Mouse (Mus musculus) regulatory T cell (primary cell): ENCODE results near the gene Ap4b1.
"Not testable (repeated sequence)": the region's sequence is repeated elsewhere in the genome, so short reads cannot be mapped to it uniquely, and the experiment has no call there.

Source experiments
- in situ Hi-C: fragments of 300-600 bp; cut with MboI, MseI; formaldehyde crosslinking; loops from one replicate; pipeline ENCODE4 v1.15.1; 2025; ENCODE audit warnings: high pct_unique_total_duplicates

Ap4b1 gene

GRCm38 (mm10) chr3:103801631-103802531 lies 7.4 kb upstream of the Ap4b1 start:
- in situ Hi-C loops: no loop called here

DNA sequence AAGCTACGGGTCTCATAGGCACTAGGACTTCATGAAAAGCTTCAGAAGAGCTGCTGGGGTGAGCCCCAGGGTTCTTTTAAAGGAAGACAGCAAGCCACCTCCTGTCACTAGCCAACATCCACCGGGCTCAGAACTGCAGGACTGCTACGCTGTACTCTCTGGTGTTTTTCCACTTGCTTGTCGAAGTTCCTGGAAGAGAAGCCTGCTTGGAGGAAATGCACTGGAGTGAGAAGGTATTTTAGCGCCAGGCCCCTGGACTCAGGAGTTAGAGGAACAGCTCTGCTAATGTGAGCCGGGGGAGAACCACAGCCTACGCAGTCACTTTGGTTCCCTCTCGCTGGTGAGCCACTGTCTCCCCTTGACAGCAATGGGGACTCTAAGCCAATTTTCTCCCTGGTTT lies 6.5 kb upstream of the Ap4b1 start:
- in situ Hi-C loops: no loop called here

DNA sequence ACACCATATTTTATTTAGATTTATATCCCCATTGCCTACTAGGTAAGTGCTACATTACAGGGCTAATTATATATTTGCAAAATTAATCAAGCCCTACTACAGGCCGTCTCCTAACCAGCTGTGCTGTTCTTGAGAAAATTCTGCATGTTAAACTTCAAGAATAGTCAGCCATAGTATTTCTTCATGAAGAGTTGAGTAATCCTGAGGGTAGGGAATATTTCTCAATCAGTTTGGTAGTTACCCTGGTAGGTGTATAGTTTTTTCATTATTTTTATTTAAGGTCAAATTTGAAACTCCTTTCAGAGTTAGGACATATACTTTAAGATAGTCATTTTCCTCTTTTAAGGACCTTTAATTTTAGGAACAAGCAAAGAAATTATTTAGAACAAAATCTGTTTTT lies 3.6 kb upstream of the Ap4b1 start:
- in situ Hi-C loops: no loop called here

GRCm38 (mm10) chr3:103809799-103810150 lies 455 bp downstream of the Ap4b1 start:
- in situ Hi-C loops: no loop called here

DNA sequence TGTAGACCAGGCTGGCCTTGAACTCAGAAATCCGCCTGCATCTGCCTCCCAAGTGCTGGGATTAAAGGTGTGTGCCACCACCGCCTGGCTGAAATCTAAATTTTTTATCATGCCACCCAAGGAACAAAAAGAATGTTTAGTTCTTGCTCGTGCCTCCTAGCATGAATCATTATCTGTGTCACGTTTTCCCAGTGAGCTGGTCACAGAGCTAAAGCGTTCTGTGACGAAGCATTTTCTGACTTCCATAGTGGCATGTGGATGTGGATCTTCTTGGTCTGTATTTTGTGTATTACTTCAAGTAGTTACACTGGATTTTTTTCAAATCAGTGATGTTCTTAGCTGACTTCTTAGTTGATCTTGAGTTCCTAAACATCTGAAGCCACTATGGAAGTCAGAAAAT lies 1.6 kb downstream of the Ap4b1 start:
- in situ Hi-C loops: no loop called here

DNA sequence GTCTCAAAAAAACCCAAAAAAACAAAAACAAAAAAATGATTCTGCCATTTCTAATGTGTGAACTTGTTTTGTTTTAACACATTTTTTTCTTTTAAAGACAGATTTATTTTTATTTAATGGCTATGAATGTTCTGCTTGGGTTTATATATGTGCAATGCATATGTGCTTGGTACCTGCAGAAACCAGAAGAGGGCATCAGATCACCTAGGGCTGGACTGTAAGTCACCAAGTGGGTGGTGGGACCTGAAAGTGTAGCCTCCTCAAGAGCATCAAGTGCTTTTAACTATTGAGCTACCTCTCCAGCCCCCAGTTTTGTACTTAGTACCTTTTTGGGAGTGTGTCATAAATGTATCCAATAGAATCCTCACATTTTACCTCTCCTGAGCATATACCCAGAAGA lies 18.2 kb downstream of the Ap4b1 start:
- in situ Hi-C loops: no loop called here

DNA sequence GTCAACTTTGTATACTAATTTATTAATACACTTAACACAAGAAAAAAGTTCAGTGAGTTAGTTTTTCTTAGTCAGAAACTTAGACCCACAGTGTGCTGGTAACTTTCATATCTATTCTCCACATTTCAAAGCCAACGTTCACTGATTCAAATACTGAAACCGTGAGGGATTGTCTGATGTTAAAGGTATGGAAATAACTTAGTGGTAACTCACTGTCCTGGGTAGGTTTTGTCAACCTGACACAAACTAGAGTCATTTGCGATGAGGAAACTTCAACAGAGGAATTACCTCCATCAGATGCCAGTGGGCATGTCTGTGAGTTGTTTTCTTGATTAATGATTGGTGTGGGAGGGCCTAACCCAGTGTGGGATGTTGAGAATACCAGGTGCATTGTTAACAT lies 19.7 kb downstream of the Ap4b1 start:
- in situ Hi-C loops: no loop called here

- in situ Hi-C loops: not testable (repeated sequence)
These were observed 21.4 kb downstream of the Ap4b1 start for GRCm38 (mm10) chr3:103830681-103831080.

GRCm38 (mm10) chr3:103831146-103831545 lies 21.8 kb downstream of the Ap4b1 start:
- in situ Hi-C loops: no loop called here

DNA sequence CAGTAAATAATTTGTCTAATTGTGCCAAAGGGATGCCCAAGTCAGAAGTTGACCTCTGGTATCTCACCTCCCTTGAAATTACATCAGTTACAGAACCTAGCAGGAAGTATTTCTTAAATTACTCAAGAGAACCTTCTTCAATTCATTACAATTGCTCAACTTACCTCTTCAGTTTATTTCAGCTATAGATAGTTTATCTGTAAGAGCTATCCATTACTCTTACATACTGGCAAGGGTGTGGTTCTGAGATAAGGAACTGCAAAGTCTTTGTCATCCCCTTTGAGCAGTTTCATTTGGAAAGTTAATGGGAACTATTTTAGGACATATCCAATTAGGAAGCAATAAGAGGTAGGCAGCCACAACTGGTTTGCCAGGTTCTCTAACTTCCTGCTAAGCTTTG lies 23.1 kb downstream of the Ap4b1 start, which contains the start of gene Bcl2l15:
Bcl2l15 (plus strand) TSS at position 176 of the 400 bp plus-strand sequence.
- in situ Hi-C loops: no loop called here

DNA sequence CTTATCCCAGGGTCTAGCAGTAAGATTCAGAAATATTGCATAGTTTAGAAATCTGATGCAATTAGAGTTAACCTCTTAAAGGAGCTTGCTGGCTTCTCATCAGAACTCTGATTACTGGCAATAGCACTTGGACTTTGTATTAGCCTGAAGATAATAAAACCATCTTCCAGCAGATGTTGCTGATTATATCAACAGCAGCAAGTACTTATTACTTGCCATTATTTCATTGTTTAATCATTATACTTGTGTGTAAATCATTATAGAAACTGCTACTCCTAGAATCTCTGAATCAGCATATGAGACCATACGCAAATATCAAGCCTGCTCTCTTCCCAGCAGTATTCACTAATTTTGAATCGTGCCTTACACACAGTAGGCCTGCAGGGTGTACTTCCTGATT lies 24.7 kb downstream of the Ap4b1 start:
- in situ Hi-C loops: no loop called here

DNA sequence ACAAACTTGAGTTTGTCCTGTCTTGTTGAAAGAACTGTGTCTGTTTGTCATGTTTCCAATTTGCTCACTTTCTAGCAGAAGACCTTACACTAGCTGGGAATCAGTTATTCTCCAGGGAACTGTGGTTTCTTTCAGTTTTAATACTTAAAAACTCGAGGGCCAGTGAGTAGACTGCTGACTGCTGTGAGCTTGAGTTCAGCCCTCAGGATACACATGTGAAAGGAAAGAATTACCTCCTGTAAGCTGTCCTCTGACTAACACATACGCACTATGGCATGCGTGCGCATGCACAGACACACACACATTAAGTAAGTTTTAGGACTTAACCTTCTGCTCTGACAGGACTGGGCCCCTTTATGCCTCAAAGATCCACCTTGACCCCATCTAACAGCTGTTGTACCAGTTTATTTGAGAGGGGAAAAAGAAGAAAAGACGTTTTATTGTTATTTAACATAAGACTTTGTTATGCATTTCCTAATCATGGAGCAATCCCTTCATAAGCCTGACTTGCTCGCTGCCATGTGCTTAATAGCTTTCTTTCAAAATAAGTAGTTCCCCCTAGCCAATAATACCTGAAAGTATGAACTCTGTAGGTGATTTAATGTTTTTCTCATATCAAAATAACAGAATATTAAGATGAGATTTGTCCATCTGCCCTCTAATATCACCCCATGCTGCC lies 26.1 kb downstream of the Ap4b1 start:
- in situ Hi-C loops: no loop called here

- in situ Hi-C loops: no loop called here
These were observed 26.6 kb downstream of the Ap4b1 start for GRCm38 (mm10) chr3:103835951-103836310.

DNA sequence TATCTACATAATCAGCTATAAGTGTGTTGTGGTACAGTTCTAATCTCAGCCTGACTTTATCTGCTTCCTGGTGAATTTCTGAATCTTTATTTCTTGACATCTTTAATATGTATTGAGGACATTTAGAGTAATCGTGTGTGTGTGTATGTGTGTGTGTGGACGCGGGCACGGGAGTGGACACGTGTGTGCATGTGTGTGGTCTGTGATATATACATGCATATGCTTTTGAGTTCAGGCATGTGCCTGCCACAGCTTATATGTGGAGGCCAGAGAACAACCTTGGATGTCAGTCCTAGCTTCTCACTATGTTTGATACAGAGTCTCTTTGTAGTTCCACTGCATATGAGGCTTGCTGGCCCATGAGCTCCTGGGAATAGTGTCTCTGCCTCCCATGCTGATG lies 27.1 kb downstream of the Ap4b1 start:
- in situ Hi-C loops: no loop called here

DNA sequence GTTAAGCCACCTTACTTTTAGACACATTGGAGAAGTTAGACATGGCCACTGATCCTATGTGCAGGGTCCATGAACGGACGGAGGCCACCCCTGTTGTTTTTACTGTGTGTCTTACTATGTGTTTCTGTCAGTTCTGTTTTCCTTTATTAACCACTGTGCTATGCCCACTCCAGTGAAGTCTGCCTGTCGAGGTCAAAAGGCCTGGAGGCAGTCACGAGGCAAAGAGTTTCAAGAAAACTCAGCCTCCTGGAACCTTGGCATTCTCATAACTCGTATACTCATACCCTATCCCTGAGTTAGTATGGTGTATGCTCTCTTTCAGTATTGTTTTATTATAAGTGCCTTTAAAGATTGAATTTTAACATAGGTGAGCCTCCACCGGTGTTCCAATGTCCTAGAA lies 30.4 kb downstream of the Ap4b1 start:
- in situ Hi-C loops: no loop called here

DNA sequence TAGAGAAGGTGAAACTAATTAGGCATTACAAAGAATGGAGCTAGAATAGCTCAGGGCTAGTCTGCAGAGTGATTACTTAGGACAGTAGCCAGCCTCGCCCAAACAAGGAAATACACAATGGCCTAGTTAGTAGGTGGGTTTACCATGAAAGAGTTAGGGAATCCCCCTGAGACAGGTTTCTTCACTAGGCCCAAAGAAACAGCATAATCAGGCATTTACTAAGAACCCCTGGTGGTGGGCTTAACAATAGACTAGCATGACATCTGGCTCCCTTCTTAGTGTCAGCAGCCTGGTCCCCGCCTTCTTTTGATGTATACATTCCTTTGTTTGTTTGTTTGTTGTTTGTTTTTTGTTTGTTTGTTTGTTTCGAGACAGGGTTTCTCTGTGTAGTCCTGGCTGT lies 30.9 kb downstream of the Ap4b1 start:
- in situ Hi-C loops: not testable (repeated sequence)

DNA sequence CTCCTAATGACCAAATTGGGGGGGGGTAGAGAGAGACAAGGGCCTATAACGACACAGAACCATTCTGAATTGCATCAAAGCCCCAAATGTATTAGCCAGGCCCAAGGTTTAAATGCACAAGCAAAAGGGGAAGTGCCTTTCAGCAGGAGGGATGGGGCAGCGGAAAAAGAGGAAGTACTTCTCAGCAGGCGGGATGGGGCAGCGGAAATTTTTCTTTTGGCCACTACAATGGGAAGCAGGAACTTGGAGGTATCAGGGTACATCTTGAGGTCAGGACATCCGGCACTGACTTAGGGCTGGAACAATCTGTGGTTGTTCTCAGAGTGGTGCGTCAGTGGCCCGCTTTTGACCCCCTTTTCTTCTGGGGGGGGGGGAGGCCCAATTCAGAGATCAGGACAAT lies 31.6 kb downstream of the Ap4b1 start:
- in situ Hi-C loops: not testable (repeated sequence)

DNA sequence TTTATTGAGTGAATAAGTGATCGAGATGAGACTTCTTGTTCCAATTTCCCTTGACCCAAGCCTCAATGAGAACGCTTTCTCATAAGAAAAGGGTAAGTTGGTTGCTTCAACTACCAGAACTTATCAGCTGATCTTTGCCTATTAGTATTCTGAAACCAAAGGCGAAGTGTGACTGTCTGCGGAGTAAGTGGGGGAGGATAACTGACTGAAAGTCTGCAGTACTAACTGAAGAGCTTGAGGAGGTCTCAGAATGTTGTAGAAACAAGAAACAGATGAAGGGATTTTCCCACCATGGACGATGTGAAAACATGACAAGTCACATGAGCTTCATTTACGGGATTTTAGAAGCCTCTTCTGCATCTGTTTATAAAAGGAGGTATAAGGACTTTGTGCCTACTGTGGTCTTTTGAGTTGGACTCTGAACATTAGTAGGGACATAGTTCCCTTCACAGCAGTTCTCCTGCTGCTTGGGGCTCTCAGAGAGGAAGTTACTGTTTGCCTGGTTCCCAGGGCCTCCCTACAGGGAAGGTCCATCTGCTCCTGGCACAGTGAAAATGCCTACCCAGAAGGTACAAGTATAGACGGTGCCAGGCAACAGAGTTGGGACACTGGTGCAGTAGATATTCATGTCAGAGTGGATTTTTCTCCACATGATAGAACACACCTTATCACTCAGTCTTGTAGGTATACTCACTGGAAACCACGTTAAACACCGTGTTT lies 41.5 kb downstream of the Ap4b1 start:
- in situ Hi-C loops: loop anchor here (5.0 kb wide), 1 partner anchor 36 kb away; no protein-coding TSS in a partner anchor

DNA sequence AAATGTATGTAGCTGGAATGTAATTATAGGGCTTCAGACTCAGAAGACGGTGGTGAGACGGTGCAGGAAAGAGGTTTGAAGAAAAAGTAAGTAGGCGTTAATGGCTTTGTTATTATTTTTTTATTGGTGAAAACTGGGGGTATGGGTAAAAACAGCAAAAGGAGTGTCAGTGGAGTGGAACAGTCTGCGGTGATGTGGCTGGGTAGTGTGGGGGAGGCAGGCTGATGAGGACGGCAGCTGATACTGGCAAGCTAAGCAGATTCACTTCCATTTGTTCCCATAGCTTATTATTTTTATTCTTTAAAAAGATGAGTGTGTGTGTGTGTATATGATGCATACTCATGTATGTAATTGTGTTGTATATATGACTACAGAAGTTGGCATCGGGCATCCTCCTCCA lies 42.2 kb downstream of the Ap4b1 start:
- in situ Hi-C loops: loop anchor here (5.0 kb wide), 1 partner anchor 36 kb away; no protein-coding TSS in a partner anchor

DNA sequence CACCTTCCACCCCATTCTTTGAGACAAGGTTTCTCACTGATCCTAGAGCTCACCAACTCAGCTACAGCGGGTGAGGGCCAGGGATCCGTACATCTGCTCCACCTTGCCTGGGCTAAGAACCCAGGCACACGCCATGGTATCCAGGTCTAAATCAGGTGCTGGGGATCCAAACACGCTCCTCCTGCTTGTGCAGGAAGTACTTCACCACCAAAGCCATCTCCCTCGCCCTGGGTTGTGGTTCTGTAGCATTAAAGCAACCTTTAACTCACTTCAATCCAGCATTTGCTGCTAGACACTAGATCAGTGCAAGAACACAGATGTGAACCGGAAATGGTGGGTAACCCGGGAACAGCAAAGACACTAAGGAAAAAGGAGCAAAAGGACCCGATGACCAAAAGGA lies 42.6 kb downstream of the Ap4b1 start:
- in situ Hi-C loops: loop anchor here (5.0 kb wide), 1 partner anchor 35 kb away; no protein-coding TSS in a partner anchor

GRCm38 (mm10) chr3:103852565-103853299 lies 43.4 kb downstream of the Ap4b1 start:
- in situ Hi-C loops: loop anchor here (5.0 kb wide), 1 partner anchor 35 kb away; no protein-coding TSS in a partner anchor
